Mouse (Mus musculus): ENCODE measurements around the gene Nmrk2. TPM values are rescaled to one million over a fixed set of nuclear protein-coding genes. Genes with fewer than 3 reads are reported as not detected.
"Not testable (repeated sequence)": the region's sequence is repeated elsewhere in the genome, so short reads cannot be mapped to it uniquely, and the experiment has no call there.

Gene Nmrk2
- polyA plus RNA-seq, 1 experiment from 2014 or later = 2.7 TPM

DNA sequence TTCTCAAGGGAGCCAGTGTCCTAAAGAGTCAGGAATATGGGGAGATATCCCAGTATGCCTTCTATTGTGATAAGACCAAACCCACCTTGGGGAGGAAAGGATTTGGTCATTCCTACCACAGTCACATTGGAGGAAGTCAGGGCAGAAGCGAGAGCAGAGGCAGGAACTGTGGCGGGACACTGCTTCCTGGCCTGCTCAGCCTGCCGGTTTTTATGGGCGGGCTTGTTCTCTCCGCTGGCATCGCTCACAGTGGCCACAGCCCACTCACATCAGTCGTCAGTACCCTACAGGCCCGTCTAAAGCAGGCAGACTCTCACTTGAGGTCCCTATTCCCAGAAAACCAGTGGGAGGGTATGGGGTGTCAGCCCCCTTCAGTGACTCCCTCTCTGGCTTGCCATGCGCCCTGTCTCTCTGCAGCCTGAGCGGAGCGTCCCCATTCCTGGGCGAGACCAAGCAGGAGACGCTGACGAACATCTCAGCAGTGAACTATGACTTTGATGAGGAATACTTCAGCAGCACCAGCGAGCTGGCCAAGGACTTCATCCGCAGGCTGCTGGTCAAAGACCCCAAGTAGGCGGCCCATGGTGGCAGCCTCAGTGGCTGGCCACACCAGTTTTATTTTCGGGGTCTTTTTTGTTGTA lies 10.4 kb downstream of the Nmrk2 start:
- Histone ChIP-seq H3K9me3 (no peaks in the 10 kb centered on the region), H3K27me3 (ENCODE audit: insufficient read depth, poor library complexity, severe bottlenecking) (peaks cover 23% of the 10 kb centered on the region), H3K4me3 (peak overlapping the region; percentile 73), H3K4me1 (peaks cover 51% of the 10 kb centered on the region), H3K27ac (peak overlapping the region; percentile 97), H3K36me3 (peaks cover 50% of the 10 kb centered on the region)
- no peak for DNase-seq (ENCODE audit: low spot score)
- 81% methylated on average over 18 of the region's 18 CpGs for WGBS

DNA sequence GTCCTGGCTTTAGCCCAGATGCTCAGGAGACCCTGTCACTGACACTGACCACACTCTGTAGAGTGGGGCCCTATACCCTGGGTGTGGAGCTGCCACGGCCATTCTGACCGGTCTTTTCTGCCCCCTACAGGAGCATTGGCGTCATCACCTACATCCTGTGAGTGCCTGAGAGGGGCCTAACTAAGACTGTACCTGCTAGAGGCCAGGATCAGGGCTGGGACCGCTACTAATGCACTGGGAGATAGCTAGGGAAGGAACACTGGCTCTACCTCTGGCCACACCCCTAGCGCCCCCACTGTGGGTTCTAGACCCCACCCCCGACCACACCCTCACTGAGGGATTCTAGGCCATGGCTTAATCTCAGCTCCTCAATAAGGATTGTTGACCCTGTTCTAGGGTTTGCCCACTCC lies 10.9 kb downstream of the Nmrk2 start:
- Histone ChIP-seq H3K4me3 (no peak overlapping the region), H3K27me3 (ENCODE audit: insufficient read depth, poor library complexity, severe bottlenecking) (peaks cover 19% of the 10 kb centered on the region), H3K4me1 (peaks cover 49% of the 10 kb centered on the region), H3K27ac (peak overlapping the region; percentile 43), H3K36me3 (peaks cover 52% of the 10 kb centered on the region), H3K9me3 (no peaks in the 10 kb centered on the region)
- WGBS = 57% methylated on average over 6 of the region's 6 CpGs
- DNase-seq (ENCODE audit: low spot score) = no peak

DNA sequence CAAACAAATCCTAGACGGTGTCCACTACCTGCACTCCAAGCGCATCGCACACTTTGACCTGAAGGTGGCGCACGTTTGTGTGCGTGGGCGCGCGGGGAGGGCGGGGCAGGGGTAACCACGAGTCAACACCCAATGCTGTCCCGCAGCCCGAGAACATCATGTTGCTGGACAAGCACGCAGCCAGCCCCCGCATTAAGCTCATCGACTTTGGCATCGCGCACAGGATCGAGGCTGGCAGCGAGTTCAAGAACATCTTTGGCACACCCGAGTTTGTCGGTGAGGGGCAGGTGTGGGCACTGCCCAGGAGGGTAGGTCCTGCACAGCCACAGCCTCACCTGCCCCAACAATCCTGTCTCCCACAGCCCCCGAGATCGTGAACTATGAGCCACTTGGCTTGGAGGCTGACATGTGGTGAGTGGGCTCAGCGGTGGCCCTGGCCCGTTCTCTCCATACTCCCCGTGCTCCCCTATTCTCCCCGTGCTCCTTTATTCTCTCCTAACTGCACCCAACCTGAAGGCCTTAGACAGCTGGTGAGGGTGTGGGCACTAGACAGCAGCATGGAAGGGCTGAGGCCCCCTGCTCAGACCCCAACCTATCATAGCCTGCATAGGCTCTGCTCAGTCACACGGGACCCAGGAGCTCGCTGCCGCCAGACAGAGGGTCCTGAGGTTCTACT lies 11.5 kb downstream of the Nmrk2 start:
- H3K4me1 ChIP-seq = peaks cover 51% of the 10 kb centered on the region
- H3K36me3 ChIP-seq = peaks cover 57% of the 10 kb centered on the region
- 69% methylated on average over 31 of the region's 31 CpGs for WGBS
- peak overlapping the region; percentile 43 for H3K27ac ChIP-seq
- no peaks in the 10 kb centered on the region for H3K9me3 ChIP-seq
- H3K27me3 ChIP-seq (ENCODE audit: insufficient read depth, poor library complexity, severe bottlenecking) = peaks cover 14% of the 10 kb centered on the region
- H3K4me3 ChIP-seq = no peak overlapping the region
- no peak for DNase-seq (ENCODE audit: low spot score)

GRCm38 (mm10) chr10:81189821-81190220 lies 12.0 kb downstream of the Nmrk2 start:
- WGBS = 83% methylated on average over 26 of the region's 26 CpGs
- no peak for DNase-seq (ENCODE audit: low spot score)

DNA sequence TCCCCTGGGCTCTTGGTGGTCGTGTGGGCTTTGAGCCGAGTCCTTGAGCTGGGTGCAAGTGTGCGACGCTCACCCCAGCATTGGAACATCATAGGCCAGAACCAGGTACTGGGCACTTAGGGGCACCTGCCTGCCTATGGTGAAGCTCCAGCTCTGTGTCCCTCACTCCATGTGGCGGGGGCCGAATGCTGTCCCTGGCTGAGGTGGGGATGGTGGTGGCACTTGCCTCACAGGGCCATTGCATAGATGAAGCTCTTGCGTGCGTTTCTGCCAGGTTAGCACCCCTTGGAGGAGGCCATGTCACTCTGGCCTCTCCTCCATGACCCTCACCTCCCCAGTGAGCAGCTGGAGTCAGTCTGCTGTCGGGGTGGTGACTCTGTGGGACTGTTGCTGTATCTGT lies 14.7 kb downstream of the Nmrk2 start:
- Histone ChIP-seq H3K27ac (no peak overlapping the region), H3K9me3 (no peaks in the 10 kb centered on the region), H3K4me3 (no peak overlapping the region), H3K27me3 (ENCODE audit: insufficient read depth, poor library complexity, severe bottlenecking) (no peaks in the 10 kb centered on the region), H3K4me1 (peaks cover 51% of the 10 kb centered on the region), H3K36me3 (peaks cover 76% of the 10 kb centered on the region)
- no peak for DNase-seq (ENCODE audit: low spot score)
- 90% methylated on average over 9 of the region's 9 CpGs for WGBS

More at GRCm38 (mm10) chr10:81189821-81190220, 12.0 kb downstream of the Nmrk2 start:
- H3K27ac ChIP-seq = no peak overlapping the region
- peaks cover 56% of the 10 kb centered on the region for H3K4me1 ChIP-seq
- peaks cover 62% of the 10 kb centered on the region for H3K36me3 ChIP-seq
- peaks cover 8% of the 10 kb centered on the region; the same call in 1 of the 2 replicates for H3K27me3 ChIP-seq (ENCODE audit: insufficient read depth, poor library complexity, severe bottlenecking)
- H3K9me3 ChIP-seq = no peaks in the 10 kb centered on the region
- H3K4me3 ChIP-seq = no peak overlapping the region

DNA sequence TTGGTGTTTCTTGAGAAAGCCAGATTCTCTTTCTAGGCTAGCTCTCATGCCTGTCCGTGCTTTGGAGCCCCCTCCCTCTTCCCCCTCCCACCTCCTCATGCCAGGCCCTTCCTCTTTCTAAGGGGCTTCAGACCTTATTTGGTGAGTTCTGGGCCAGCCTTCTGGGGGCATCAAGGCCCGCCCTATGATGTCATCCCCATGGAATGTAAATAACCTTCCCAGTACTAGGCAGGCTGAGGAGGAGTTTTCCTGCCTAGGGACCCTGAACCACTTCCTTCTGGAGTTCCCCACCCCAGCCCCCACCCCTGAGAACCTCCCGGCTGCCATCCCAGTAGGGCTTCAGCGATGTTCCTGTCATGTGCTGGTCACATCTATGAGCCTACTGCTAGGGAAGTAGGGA lies 17.1 kb downstream of the Nmrk2 start:
- WGBS = 16% methylated on average over 4 of the region's 4 CpGs
- peaks cover 48% of the 10 kb centered on the region for H3K4me1 ChIP-seq
- peaks cover 79% of the 10 kb centered on the region for H3K36me3 ChIP-seq
- peak; percentile 92 for DNase-seq (ENCODE audit: low spot score)
- no peaks in the 10 kb centered on the region for H3K27me3 ChIP-seq (ENCODE audit: insufficient read depth, poor library complexity, severe bottlenecking)
- peak overlapping the region; percentile 24; the same call in 1 of the 2 replicates for H3K4me3 ChIP-seq
- H3K9me3 ChIP-seq = no peaks in the 10 kb centered on the region
- H3K27ac ChIP-seq = peak overlapping the region; percentile 87

DNA sequence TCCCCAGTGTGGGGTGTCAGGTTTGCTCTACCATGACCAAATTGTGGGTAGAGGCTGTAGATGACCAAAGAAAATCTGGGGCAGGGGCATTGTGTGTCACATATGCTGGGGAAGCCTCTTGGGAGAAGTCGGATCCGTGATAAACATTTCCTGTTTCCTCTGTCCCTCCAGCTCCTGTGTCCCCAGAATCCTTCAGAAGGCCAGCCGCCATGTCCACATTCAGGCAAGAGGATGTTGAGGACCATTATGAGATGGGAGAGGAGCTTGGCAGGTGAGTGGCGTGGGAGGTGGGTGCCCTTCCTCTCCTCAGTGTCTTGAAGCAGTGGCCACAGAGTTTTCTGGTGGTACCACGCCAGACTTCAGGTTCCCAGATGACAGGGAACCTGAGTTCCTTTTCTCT lies 18.0 kb downstream of the Nmrk2 start, which contains the start of gene 4930442H23Rik:
4930442H23Rik (minus strand) TSS at position 45 of the 400 bp plus-strand sequence.
- Histone ChIP-seq H3K36me3 (peaks cover 82% of the 10 kb centered on the region), H3K4me3 (peak within 1 kb of the TSS; percentile 67), H3K27ac (peak within 1 kb of the TSS; percentile 92), H3K27me3 (ENCODE audit: insufficient read depth, poor library complexity, severe bottlenecking) (no peaks in the 10 kb centered on the region), H3K4me1 (peaks cover 52% of the 10 kb centered on the region), H3K9me3 (no peaks in the 10 kb centered on the region)
- 78% methylated on average over 5 of the region's 5 CpGs for WGBS
- DNase-seq (ENCODE audit: low spot score) = no peak

GRCm38 (mm10) chr10:81182336-81183333 lies 19.2 kb downstream of the Nmrk2 start, which contains the start of gene Dapk3:
Dapk3 (plus strand) TSS chr10:81183005.
- Histone ChIP-seq H3K9me3 (no peaks in the 10 kb centered on the region), H3K4me3 (peak within 1 kb of the TSS; percentile 67), H3K27me3 (ENCODE audit: insufficient read depth, poor library complexity, severe bottlenecking) (no peaks in the 10 kb centered on the region), H3K36me3 (peaks cover 84% of the 10 kb centered on the region), H3K27ac (peak within 1 kb of the TSS; percentile 92), H3K4me1 (peaks cover 63% of the 10 kb centered on the region)
- 5% methylated on average over 53 of the region's 53 CpGs for WGBS
- peak; percentile 100 for DNase-seq (ENCODE audit: low spot score)

GRCm38 (mm10) chr10:81181860-81182259 lies 20.0 kb downstream of the Nmrk2 start:
- H3K27ac ChIP-seq; DNase-seq (ENCODE audit: low spot score); H3K4me3 ChIP-seq; H3K9me3 ChIP-seq; H3K27me3 ChIP-seq (ENCODE audit: insufficient read depth, poor library complexity, severe bottlenecking): not testable (repeated sequence)
- 72% methylated on average over 12 of the region's 12 CpGs for WGBS
- H3K36me3 ChIP-seq = peaks cover 84% of the 10 kb centered on the region
- peaks cover 66% of the 10 kb centered on the region for H3K4me1 ChIP-seq

DNA sequence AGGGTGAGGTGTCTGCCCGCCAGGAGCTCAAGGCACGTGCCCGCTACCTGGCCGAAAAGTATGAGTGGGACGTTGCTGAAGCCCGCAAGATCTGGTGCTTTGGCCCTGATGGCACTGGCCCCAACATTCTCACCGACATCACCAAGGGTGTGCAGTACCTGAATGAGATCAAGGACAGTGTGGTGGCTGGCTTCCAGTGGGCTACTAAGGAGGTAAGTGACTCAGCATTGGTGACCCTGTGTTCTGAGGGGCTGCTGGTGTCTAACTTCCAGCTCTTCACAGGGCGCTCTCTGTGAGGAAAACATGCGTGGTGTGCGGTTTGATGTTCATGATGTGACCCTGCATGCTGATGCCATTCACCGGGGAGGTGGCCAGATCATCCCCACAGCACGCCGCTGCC lies 20.9 kb downstream of the Nmrk2 start:
- Histone ChIP-seq H3K27me3 (ENCODE audit: insufficient read depth, poor library complexity, severe bottlenecking) (no peaks in the 10 kb centered on the region), H3K27ac (no peak overlapping the region), H3K4me3 (no peak overlapping the region), H3K4me1 (peaks cover 67% of the 10 kb centered on the region), H3K9me3 (no peaks in the 10 kb centered on the region), H3K36me3 (peaks cover 78% of the 10 kb centered on the region)
- DNase-seq (ENCODE audit: low spot score) = no peak
- 91% methylated on average over 13 of the region's 13 CpGs for WGBS

GRCm38 (mm10) chr10:81179451-81180342 lies 22.2 kb downstream of the Nmrk2 start:
- Histone ChIP-seq H3K27ac (0 out of 2 replicates have a peak overlapping the region, but pooled peaks have one; percentile 1), H3K4me3 (no peak overlapping the region), H3K36me3 (peaks cover 66% of the 10 kb centered on the region), H3K9me3 (no peaks in the 10 kb centered on the region), H3K27me3 (ENCODE audit: insufficient read depth, poor library complexity, severe bottlenecking) (no peaks in the 10 kb centered on the region), H3K4me1 (peaks cover 71% of the 10 kb centered on the region)
- 92% methylated on average over 32 of the region's 32 CpGs for WGBS
- DNase-seq (ENCODE audit: low spot score) = no peak

GRCm38 (mm10) chr10:81178927-81179326 lies 22.9 kb downstream of the Nmrk2 start:
- H3K36me3 ChIP-seq = peaks cover 59% of the 10 kb centered on the region
- H3K27ac ChIP-seq = 0 out of 2 replicates have a peak overlapping the region, but pooled peaks have one; percentile 1
- peaks cover 69% of the 10 kb centered on the region for H3K4me1 ChIP-seq
- DNase-seq (ENCODE audit: low spot score) = no peak
- H3K27me3 ChIP-seq (ENCODE audit: insufficient read depth, poor library complexity, severe bottlenecking) = no peaks in the 10 kb centered on the region
- H3K9me3 ChIP-seq = no peaks in the 10 kb centered on the region
- no peak overlapping the region for H3K4me3 ChIP-seq
- WGBS = 92% methylated on average over 11 of the region's 11 CpGs

All from heart, embryonic 10.5 days (tissue).